Mouse (Mus musculus) T-helper 1 cell (primary cell): ENCODE results near the gene Slco1a1.
"Not testable (repeated sequence)": the region's sequence is repeated elsewhere in the genome, so short reads cannot be mapped to it uniquely, and the experiment has no call there.

Source experiments
- in situ Hi-C: fragments of 300-600 bp; cut with MboI, MseI; formaldehyde crosslinking; loops from one replicate; pipeline ENCODE4 v1.15.1; 2025; ENCODE audit warnings: high pct_unique_total_duplicates

The Slco1a1 gene

DNA sequence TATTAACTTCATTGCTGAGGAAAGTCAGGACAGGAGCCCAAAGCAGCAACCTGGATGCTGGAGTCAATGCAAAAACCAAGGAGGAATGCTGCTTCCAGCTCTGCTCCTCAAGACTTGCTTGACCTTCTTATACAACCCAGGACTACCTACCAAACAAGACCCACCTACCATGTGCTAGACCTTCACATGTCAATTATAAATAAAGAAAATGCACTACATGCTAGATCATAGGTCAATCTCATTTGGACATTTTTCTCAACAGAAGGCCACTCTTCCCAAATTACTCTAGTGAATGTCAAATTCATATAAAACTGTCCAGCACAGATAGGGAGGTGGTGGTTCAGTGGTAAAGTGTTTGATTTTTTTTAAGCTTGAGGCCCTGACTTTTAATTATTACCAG lies at the start of gene Slco1a1:
Slco1a1 (minus strand) TSS at position 101 of the 400 bp plus-strand sequence.
- in situ Hi-C loops = no loop called here

DNA sequence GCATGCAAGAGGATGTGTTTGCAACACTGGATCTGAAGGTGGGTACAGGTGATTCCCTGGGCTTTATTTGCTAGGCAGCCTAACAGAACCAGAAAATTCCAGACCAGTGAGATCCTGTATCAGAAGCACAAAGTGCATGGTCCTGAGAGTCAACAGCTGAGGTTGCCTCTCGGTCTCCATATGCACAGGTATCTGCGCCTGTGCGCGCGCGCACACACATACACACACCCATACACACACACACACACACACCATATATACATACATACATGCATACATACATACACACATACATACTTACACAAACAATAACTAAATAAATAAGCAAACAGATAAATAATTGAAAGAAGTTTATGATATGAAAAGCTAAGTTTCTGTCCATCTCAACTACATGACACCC lies 40.0 kb upstream of the Slco1a1 start:
- in situ Hi-C loops = loop anchor here (10.0 kb wide), 1 partner anchor 1652 kb away; no protein-coding TSS in a partner anchor

DNA sequence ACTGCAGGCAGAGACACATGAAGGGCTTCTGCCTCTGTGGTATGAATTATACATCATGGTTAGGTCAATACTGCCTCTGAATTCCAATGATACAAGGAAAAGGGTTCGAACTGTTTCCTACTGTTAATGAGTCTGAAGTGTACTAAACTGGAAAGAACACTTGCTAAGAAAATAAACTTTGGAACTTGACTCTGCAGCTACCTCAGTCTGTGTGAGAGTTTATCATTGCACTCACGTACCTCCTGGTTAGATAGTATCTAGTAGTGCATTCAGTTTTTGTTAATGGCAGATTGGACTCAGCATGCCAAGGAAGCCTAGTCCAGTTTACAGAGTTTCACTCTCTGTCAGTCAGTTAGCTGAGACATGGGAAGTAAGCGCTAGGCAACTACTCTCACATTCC lies 37.9 kb upstream of the Slco1a1 start:
- in situ Hi-C loops = loop anchor here (10.0 kb wide), 1 partner anchor 1650 kb away; no protein-coding TSS in a partner anchor

DNA sequence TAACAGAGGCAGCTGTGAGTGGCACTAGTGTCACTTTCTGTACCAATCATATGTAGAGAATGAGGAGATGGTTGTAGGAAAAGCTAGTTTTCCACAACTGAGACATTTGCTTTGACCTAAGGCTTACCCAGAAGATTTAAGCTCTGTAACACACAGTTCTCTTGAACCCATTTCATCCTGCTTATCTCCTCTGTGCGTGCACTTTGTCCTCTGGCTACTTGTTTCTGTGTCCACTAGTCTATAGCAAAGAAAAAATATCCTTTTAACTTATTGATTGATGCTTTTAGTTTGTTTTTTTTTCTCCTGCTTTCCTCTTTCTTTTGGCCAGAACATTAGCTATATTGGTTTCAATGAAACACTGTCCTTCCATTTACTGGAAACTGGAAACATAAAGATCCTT lies 15.7 kb upstream of the Slco1a1 start:
- in situ Hi-C loops = no loop called here

DNA sequence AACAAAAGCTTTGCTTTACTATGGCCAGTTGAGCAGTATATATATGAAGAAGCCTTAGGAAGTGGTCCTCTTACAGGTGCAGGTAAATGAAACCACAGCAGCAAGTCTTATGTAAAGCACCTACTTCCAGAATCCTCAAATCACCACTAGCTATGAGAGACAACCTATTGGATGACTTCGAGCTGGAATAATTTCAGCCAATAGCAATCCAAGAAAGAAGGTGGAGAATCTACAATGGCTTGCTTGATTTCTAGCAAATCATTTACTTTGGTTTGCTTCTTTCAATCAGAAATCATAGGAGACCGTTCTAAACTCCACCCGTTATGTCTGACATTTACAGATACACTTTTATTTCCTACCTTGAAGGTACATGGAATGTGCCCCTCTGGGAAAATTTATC lies 15.1 kb upstream of the Slco1a1 start:
- in situ Hi-C loops = no loop called here

DNA sequence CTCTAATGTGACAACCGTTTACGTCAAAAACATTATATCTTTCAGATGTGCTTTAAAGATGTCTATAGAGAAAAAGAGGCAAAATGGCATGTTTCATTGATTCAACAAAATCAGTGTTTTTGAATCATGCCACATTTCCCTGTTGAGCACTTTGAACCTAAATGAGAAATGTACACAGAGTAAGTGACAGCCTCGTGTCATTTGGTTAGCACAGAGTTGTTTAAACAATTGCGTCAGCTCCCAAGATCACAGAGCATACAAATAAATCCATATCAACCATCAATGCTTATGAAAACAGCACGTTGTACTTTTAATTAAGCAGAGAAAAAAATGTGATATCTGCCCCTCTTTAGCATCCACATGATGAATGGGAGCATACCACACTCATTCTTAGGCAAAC lies 13.7 kb upstream of the Slco1a1 start:
- in situ Hi-C loops = no loop called here

DNA sequence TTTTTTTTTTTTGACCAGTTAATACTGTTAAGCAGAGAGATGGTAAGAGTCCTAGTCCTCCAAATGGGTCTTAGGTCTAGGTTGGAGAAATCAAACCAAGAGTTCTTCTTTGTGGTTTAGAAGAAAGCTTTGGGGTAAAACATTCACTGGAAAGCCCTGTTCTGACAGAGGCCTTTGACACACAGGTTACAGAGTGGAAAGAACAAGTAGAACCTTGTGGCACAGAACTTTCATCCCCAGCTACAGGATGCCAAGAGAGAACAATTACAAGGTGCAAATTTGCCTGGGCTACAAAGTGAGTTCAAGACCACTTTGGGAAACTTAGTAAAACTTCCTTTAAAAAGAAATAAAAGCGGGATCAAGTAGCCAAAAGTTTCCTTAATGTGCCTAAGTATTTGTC lies 6.3 kb downstream of the Slco1a1 start:
- in situ Hi-C loops = no loop called here

DNA sequence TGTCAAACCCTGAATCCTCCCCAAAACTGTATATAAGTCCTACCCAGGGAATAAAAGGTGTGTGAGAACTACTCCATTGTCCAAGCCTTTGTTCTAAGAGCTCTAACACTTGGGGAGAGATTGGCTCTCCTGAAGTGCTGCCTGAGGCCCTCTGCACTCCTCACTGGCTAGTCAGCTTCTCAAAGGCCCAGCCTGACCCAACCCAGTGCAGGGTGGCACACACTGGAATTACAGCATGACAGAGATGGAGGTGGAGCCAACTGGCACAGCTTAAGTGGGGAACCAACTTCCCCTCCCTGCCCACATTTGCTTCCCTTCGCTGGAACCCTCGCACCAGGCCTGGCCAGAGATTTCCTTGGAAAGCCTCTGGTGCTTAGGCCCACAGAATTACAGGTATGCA lies 48.6 kb downstream of the Slco1a1 start:
- in situ Hi-C loops = no loop called here

DNA sequence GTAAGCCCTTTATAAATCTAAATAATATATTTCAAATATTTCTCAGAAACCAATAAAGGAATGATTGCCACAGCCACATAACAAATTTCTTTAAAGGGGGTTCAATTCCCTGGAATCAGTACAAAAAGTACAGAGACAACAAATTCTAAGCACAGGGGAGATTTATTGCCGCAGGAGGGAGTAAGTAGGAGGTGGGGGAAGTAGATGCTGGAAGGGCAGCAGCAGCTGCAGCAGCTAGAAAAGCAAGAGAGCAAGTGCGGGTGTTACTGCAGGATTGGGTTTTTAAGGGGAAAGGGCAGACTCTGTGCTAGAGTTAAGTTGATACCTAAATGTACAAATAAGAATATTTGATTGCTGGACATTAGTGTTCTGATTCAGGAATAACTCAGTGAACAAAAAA lies 57.0 kb downstream of the Slco1a1 start:
- in situ Hi-C loops = no loop called here

DNA sequence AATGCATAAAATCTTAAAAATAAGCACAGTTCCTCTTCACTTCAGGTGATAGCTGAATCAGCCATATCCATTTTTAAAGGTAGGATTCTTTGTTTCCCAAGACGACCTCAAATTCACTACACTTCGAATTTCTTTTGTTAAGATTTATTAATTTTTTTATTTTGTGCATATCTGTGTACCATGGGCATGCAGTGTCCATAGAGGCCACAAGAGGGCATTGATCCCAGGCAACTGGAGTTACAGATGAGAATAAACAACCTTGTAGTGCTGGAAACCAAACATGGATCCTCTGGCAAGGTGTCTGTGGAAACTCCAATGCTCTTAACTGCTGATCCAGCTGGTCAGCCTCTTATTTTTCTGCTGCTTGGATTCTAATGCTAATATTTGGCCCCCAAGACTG lies 58.5 kb downstream of the Slco1a1 start:
- in situ Hi-C loops = no loop called here

DNA sequence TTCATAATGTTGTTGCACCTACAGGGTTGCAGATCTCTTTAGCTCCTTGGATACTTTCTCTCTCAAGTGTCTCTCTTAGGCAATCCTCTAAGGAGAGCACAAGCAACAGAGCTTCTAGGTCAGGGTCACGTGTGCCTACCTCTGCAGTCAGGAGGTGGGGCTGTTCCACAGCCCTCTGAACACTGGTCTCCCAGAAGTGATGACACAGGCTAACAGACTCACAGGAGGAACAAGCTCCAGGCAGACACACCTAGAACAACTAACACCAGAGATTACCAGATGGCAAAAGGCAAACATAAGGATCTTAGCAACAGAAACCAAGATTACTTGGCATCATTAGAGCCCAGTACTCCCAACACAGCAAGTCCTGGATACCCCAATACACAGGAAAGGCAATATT lies 64.2 kb downstream of the Slco1a1 start:
- in situ Hi-C loops = no loop called here

DNA sequence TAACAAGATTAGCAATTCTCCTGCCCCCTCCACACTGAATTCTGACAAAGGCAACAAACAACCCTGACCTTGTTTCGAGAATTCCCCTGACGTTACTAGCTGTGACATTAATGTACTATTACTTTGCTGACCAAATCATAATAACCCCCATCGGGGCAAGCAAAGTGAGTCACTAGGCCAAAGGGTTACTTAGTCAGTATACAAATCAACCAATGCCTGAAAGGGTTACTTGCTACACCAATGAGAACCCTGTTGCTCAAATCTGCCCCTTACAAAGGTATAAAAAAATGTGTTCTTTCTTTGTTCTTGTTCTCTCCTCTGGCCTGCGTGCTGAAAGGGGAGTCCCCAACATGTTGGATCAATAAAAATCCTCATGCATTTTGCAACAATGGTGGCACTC lies 71.0 kb downstream of the Slco1a1 start:
- in situ Hi-C loops = not testable (repeated sequence)

DNA sequence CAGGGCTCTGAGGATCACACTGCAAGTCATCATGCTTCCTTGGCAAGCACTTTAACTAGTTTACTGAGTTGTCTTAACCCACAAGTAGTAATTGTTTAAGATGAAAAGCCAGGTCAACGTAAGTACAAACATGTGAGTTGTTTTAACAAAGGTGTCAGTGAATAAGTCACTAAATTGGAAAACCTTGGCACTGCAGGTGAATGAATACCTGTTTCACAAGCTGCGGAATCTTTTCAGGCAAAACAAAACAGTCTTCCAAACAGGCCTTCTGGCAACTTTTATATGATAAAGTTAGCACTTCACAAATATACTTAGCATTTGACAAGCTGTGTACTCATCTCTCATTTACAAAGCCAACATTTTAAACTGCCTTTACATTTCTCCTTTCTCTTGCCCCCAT lies 75.1 kb downstream of the Slco1a1 start:
- in situ Hi-C loops = no loop called here

DNA sequence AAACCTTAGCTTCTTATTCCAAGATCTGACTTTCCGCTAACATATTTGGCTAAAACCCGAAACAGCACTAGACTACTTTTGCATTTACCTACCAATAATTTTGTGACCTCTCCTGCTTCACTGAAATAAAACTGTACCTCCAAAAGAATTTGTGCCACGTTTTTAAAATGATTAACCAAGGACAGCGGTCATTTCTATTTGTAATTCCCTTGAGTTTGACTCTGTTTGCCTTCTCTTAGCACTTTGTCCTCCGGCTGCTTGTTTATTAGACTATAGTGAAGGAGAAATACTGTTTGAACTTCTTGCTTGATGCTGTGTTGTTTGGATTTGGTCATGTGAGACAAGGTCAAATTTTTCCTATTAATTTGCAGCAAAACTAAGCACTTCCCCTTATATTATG lies 78.0 kb downstream of the Slco1a1 start:
- in situ Hi-C loops = no loop called here

DNA sequence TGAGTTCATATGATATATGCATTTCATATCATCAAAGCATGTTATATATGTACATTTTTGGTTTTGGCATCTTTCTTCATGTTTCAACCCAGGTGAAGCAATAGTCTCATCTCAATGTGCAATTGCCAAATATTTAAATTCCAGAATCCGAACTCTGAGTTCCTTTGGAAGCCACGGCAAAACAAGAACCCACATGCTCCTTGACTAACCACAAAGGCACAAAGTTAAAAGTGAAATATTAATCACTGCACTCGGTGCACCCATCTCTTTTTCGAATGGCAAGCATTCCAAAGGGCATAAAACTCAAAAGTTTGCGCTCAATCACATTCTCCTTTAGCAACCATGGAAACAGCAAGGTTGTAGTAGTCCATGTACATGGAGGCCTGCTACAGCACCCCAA lies 80.7 kb downstream of the Slco1a1 start:
- in situ Hi-C loops = no loop called here

DNA sequence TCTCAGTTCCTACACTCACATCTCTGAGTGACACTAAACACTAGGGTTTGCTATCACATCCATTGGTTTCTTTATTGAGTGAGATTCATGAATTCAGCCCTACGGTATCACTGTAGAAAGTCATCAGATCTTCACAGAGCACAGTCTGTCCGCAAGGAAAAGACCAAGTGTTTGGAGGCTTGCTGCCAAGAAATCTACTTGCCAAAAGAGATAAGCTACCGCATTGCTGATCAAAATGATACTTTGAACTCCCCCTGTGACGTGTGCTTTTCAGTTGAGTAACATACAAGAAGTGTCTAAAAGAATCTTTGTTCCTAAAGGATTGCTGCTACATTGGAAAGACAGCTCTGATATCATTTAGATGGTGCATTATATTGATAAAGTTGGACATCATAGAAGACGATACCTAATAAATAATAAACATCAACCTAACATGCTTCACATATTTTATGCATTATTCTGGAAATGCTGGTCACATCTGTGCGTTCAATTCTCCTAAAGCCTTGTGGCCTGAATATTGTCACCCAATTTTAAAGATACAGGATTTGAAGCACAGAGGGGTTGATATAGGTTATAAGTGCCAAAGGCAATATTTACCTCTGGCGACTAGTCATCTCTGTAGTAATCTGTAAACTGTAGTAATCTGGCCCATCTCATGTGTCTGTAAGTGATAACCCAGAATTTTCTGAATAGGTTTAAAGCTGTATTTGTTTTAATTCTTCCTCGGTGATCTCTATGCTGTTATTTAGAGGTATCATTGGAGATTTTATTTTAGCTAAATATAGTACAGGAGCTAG lies 88.8 kb downstream of the Slco1a1 start:
- in situ Hi-C loops = no loop called here
